Mouse (Mus musculus) forebrain, postnatal 0 days (tissue): ENCODE measurements around the gene Gm11992. TPM values are rescaled to one million over a fixed set of nuclear protein-coding genes. Genes with fewer than 3 reads are reported as not detected.

ENCODE experiments used
- ATAC-seq: fragments of 200-750 bp; cut with Nextera tagmentation; 2 replicates; pipeline ENCODE4 v1.8.0; 2017; ENCODE audit warnings: mild to moderate bottlenecking, moderate library complexity
- DNase-seq: peaks from one replicate; pipeline ENCODE4 v3.0.0-alpha.2; 2015
- H3K27ac ChIP-seq: fragments of 300-500 bp; sonication (generic); 2 replicates; pipeline ENCODE4 v1.5.1; 2014; ENCODE audit warnings: low read depth, mild to moderate bottlenecking, antibody characterized with exemption, low read length, moderate library complexity, mixed read lengths
- H3K27me3 ChIP-seq: fragments of 300-500 bp; sonication (generic); 2 replicates; pipeline ENCODE4 v1.6.1; 2014; ENCODE audit warnings: mild to moderate bottlenecking, low read length, mixed read lengths; ENCODE audit not compliant: insufficient read depth
- H3K36me3 ChIP-seq: fragments of 300-500 bp; sonication (generic); 2 replicates; pipeline ENCODE4 v1.6.1; 2014; ENCODE audit warnings: mild to moderate bottlenecking, moderate library complexity; ENCODE audit not compliant: insufficient read depth
- H3K4me1 ChIP-seq: fragments of 300-500 bp; sonication (generic); 2 replicates; pipeline ENCODE4 v1.6.1; 2014; ENCODE audit warnings: antibody characterized with exemption; ENCODE audit not compliant: insufficient read depth
- H3K4me2 ChIP-seq: fragments of 300-500 bp; sonication (generic); 2 replicates; pipeline ENCODE4 v1.6.1; 2014; ENCODE audit warnings: low read depth, mild to moderate bottlenecking, moderate library complexity
- H3K4me3 ChIP-seq: fragments of 300-500 bp; sonication (generic); 2 replicates; pipeline ENCODE4 v1.5.1; 2014; ENCODE audit warnings: low read depth, low read length, mixed read lengths
- H3K9ac ChIP-seq: fragments of 300-500 bp; sonication (generic); 2 replicates; pipeline ENCODE4 v1.6.1; 2014; ENCODE audit warnings: mild to moderate bottlenecking
- H3K9me3 ChIP-seq: fragments of 300-500 bp; sonication (generic); 2 replicates; pipeline ENCODE4 v1.6.1; 2016; ENCODE audit warnings: low read length
- CTCF ChIP-seq: sonication (generic); IDR thresholded peaks from 2 replicates; pipeline ENCODE4 v1.5.1; 2016; ENCODE audit warnings: antibody characterized with exemption, control low read depth, low read depth
- WGBS: fragments of 180-500 bp; shearing (Covaris S2); extraction: QIAGEN DNeasy Blood & Tissue Kit; methylation state at CpG from one replicate; pipeline ENCODE4 v1.1.7; 2014; 5-methylcytosine and 5-hydroxymethylcytosine counted together
- polyA plus RNA-seq: library from polyadenylated mRNA; unstranded; fragments of >200 nt; fragmentation: Nextera tagmentation; extraction: Ambion mirVana; gene quantifications from 2 replicates; pipeline ENCODE4 v1.2.1, GENCODE M21; 2015
- total RNA-seq: library from RNA; depleted of rRNA; stranded (reverse); fragments of >200 nt; gene quantifications from 2 replicates; pipeline ENCODE4 v1.2.3, GENCODE M21; 2014; rRNA removed

Gm11992 gene
- total and polyA plus RNA-seq, 2 experiments from 2014 or later = 2.8 to 3.2 TPM

DNA sequence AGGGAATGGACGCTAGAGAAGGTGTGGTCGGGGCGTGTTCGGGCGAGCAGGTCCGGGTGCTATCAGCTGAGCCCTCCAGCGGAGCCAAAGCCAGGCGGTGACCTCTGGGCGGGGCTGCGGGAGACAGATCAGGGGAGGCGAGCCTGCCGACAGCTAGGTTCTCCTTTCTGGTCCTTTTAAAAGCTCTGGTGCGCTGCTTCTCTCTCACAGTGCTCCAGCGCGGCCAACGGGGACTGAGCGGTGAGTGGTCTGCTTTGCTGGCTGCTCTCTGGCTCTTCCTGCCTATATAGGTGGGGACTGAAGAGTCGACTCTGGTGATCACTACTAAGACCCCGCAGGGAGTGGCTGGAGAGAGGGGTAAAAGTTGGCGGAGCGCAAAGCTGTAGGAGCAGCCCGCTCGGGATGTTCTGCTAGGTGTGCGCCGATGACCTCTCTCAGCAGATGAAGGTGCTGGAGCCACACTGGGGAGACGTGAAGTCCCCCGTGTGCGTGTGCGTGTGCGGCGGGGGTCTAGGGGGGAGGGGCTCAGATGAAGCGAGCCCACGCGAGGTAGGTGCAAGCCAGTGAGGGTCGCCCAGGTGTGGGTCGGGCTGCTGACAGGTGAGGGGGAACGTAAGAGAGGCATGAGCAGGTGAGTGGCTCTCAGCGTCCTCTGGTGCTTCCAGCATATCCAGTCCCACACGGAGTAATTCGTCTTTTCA is 70.2 kb downstream of the Gm11992 start:
- Histone ChIP-seq H3K4me3 (peak overlapping the region; percentile 39), H3K36me3 (no peaks in the 10 kb centered on the region; the same call in 1 of the 2 replicates), H3K9ac (0 out of 2 replicates have a peak overlapping the region, but pooled peaks have one; percentile 1), H3K27ac (no peak overlapping the region), H3K4me1 (no peaks in the 10 kb centered on the region; the same call in 1 of the 2 replicates), H3K27me3 (peaks cover 20% of the 10 kb centered on the region), H3K9me3 (no peaks in the 10 kb centered on the region), H3K4me2 (peak overlapping the region; percentile 86)
- no peak for TF ChIP-seq CTCF
- WGBS = under 1% methylated on average over 40 of the region's 40 CpGs
- DNase-seq (no peak), ATAC-seq (peak; percentile 42)

Other genes starting within 250 kb of the Gm11992 start
- gene Pkd1l1, start 75.3 kb upstream of the Gm11992 start, total RNA-seq = 0.23 and 0.33 TPM in 2 replicates
- 0.08 and 0.19 TPM in 2 replicates for gene Pkd1l1, start 75.3 kb upstream of the Gm11992 start, polyA plus RNA-seq
- gene Hus1, start 37.4 kb upstream of the Gm11992 start, total RNA-seq = 9.7 and 13.6 TPM in 2 replicates
- 3.7 and 6.2 TPM in 2 replicates for gene Hus1, start 37.4 kb upstream of the Gm11992 start, polyA plus RNA-seq
- gene Sun3, start 397 bp downstream of the Gm11992 start, total RNA-seq = 1.00 TPM in 1 of 2 replicates, not detected in the other
- 0.28 and 0.30 TPM in 2 replicates for gene Sun3, start 397 bp downstream of the Gm11992 start, polyA plus RNA-seq
- 0.14 and 0.46 TPM in 2 replicates for gene Upp1, start 69.5 kb downstream of the Gm11992 start, total RNA-seq
- 2.2 and 2.4 TPM in 2 replicates for gene Upp1, start 69.5 kb downstream of the Gm11992 start, polyA plus RNA-seq
- gene Abca13, start 143.3 kb downstream of the Gm11992 start, total RNA-seq = 0.05 and 0.08 TPM in 2 replicates
- gene Abca13, start 143.3 kb downstream of the Gm11992 start, polyA plus RNA-seq = 0.03 and 0.06 TPM in 2 replicates